Mouse (Mus musculus) retina, adult 2 months (tissue): Measurements from ENCODE around the gene Rassf6.
A peak's percentile ranks its signal among the peaks of the same experiment; 100 is the strongest.

Experiments used
- DNase-seq: peaks from one replicate; pipeline ENCODE4 v3.0.0-alpha.2; 2012; ENCODE audit warnings: low read depth, low spot score

Rassf6 gene

GRCm38 (mm10) chr5:90640286-90641217, at the start of gene Rassf6:
TSS of gene Rassf6 (minus strand) at chr5:90640657.
- no peak for DNase-seq

GRCm38 (mm10) chr5:90689426-90690128, 49.1 kb upstream of the Rassf6 start:
- no peak for DNase-seq

GRCm38 (mm10) chr5:90687913-90688312, 47.5 kb upstream of the Rassf6 start:
- DNase-seq: no peak

GRCm38 (mm10) chr5:90684994-90685393, 44.5 kb upstream of the Rassf6 start:
- no peak for DNase-seq

GRCm38 (mm10) chr5:90681842-90682241, 41.4 kb upstream of the Rassf6 start:
- DNase-seq: no peak

- no peak for DNase-seq
Measured at GRCm38 (mm10) chr5:90677560-90677959, 37.1 kb upstream of the Rassf6 start.

GRCm38 (mm10) chr5:90661852-90662251, 21.4 kb upstream of the Rassf6 start:
- DNase-seq: no peak

GRCm38 (mm10) chr5:90661436-90661835, 21.0 kb upstream of the Rassf6 start:
- DNase-seq: no peak

- DNase-seq: no peak
Measured at GRCm38 (mm10) chr5:90660411-90660810, 20.0 kb upstream of the Rassf6 start.

GRCm38 (mm10) chr5:90656681-90657080, 16.2 kb upstream of the Rassf6 start:
- DNase-seq: no peak

GRCm38 (mm10) chr5:90655891-90656290, 15.4 kb upstream of the Rassf6 start:
- no peak for DNase-seq

GRCm38 (mm10) chr5:90654798-90655197, 14.3 kb upstream of the Rassf6 start:
- no peak for DNase-seq

GRCm38 (mm10) chr5:90652724-90653123, 12.3 kb upstream of the Rassf6 start:
- DNase-seq: peak; percentile 33

GRCm38 (mm10) chr5:90650466-90651150, 10.2 kb upstream of the Rassf6 start:
- no peak for DNase-seq

GRCm38 (mm10) chr5:90647473-90647872, 7.0 kb upstream of the Rassf6 start:
- DNase-seq: no peak

- DNase-seq: no peak
Measured at GRCm38 (mm10) chr5:90646398-90646797, 5.9 kb upstream of the Rassf6 start.

- no peak for DNase-seq
Measured at GRCm38 (mm10) chr5:90645579-90645978, 5.1 kb upstream of the Rassf6 start.

GRCm38 (mm10) chr5:90641218-90641610, 757 bp upstream of the Rassf6 start:
- DNase-seq: no peak

GRCm38 (mm10) chr5:90634885-90635284, 5.6 kb downstream of the Rassf6 start:
- no peak for DNase-seq

GRCm38 (mm10) chr5:90628530-90628929, 11.9 kb downstream of the Rassf6 start:
- DNase-seq: no peak

- DNase-seq: no peak
Measured at GRCm38 (mm10) chr5:90628011-90628410, 12.4 kb downstream of the Rassf6 start.

GRCm38 (mm10) chr5:90627423-90627822, 13.0 kb downstream of the Rassf6 start:
- no peak for DNase-seq
